Mouse (Mus musculus): ENCODE results near the gene Bend5. TPM values are rescaled to one million over a fixed set of nuclear protein-coding genes. Genes with fewer than 3 reads are reported as not detected.

Gene Bend5
- total and polyA plus RNA-seq, 3 experiments, result 15.6 to 21.8 (median 19.3) TPM

DNA sequence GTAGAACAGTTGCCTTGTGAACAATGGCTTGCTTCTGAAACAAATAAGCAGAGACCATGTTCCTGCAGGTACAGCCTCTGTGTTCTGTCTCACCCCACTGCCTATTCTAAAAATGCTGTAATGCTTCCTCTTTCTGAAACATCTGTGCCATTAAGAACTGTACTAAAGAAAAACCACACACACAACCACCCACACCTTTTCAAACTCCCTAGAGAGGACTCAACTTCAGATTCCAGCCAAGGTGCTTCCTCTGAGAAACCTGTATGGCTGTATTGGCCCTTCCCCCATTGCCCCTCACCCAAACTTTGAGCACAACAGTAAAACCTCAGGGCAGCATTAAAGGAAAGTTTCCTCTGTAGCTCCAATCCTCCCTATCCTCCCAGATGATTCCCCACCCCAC is 15.0 kb upstream of the Bend5 start:
- H3K27me3 ChIP-seq (replicated peaks), result peaks cover 12% of the 10 kb centered on the region
- H3K4me1 ChIP-seq (ENCODE audit: control insufficient read depth in 1 of 2, insufficient read depth in 2 of 2), result peaks cover 15 to 46% of the 10 kb centered on the region in 2 experiments
- in situ Hi-C loops (cut with MboI; ENCODE audit: low pct_ligation_motif_present, low pct_unique_long_range_greater_than_20kb, low sequenced_read_pairs) (no loop called here), dilution Hi-C loops (cut with MboI; ENCODE audit: extremely low pct_ligation_motif_present, extremely low pct_unique_long_range_greater_than_20kb, low sequenced_read_pairs) (no loop called here)
- H3K9me3 ChIP-seq (replicated peaks; ENCODE audit: low read length), result no peaks in the 10 kb centered on the region
- DNase-seq (ENCODE audit: extremely low read depth), result peak; percentile 89
- peak overlapping the region; percentile 71 for H3K4me2 ChIP-seq (ENCODE audit: insufficient read depth, low read depth, poor library complexity, severe bottlenecking)
- TF ChIP-seq KAT2A (IDR thresholded peaks at IDR 0.05; ENCODE audit: insufficient replicate concordance, low read length) (no peak), RAD21 (IDR thresholded peaks at IDR 0.05; ENCODE audit: low read depth, low read length) (peak; percentile 15), PAX5 (IDR thresholded peaks at IDR 0.05; ENCODE audit: low read length) (no peak), E2F4 (IDR thresholded peaks at IDR 0.05; ENCODE audit: insufficient replicate concordance, low read depth, low read length) (no peak), CTCF (conservative IDR thresholded peaks at IDR 0.05 in 1 of 2, IDR thresholded peaks at IDR 0.05 in 1 of 2; ENCODE audit: low read depth in 2 of 2, low read length in 2 of 2) (no peak), UBTF (IDR thresholded peaks at IDR 0.05; ENCODE audit: low read depth, low read length) (no peak), SIN3A (IDR thresholded peaks at IDR 0.05; ENCODE audit: low read length) (no peak), CHD2 (IDR thresholded peaks at IDR 0.05; ENCODE audit: low read length) (peak; percentile 98), RCOR1 (conservative IDR thresholded peaks at IDR 0.05; ENCODE audit: low read depth, low read length) (peak; percentile 93), ETS1 (conservative IDR thresholded peaks at IDR 0.05; ENCODE audit: low read depth, low read length) (peak; percentile 85), TBP (conservative IDR thresholded peaks at IDR 0.05; ENCODE audit: low read depth, low read length) (peak; percentile 72; the same call in 1 of the 2 replicates), CHD1 (IDR thresholded peaks at IDR 0.05; ENCODE audit: low read depth, low read length) (no peak), ELF1 (IDR thresholded peaks at IDR 0.05; ENCODE audit: low read depth, low read length) (no peak), MAFK (IDR thresholded peaks at IDR 0.05; ENCODE audit: insufficient replicate concordance, low read length) (peak; percentile 90), MYC (IDR thresholded peaks at IDR 0.05; ENCODE audit: low read depth, low read length) (peak; percentile 72), MEF2A (IDR thresholded peaks at IDR 0.05; ENCODE audit: borderline replicate concordance, low read depth, low read length) (peak; percentile 94), TCF12 (IDR thresholded peaks at IDR 0.05; ENCODE audit: low read depth, low read length) (peak; percentile 98), HCFC1 (IDR thresholded peaks at IDR 0.05; ENCODE audit: low read depth, low read length) (no peak), POLR2AphosphoS2 (IDR thresholded peaks at IDR 0.05; ENCODE audit: low read depth, low read length) (no peak), MAZ (IDR thresholded peaks at IDR 0.05; ENCODE audit: low read depth, low read length) (0 out of 2 replicates have a peak, but pooled peaks have one; percentile 61), POLR2A (IDR thresholded peaks at IDR 0.05; ENCODE audit: low read depth, low read length) (no peak; the same call in 1 of the 2 replicates), EP300 (IDR thresholded peaks at IDR 0.05; ENCODE audit: low read length) (peak; percentile 98), IRF4 (IDR thresholded peaks at IDR 0.05; ENCODE audit: low read depth, low read length) (peak; percentile 94), USF1 (IDR thresholded peaks at IDR 0.05; ENCODE audit: low read depth, low read length) (no peak), BHLHE40 (IDR thresholded peaks at IDR 0.05; ENCODE audit: low read depth, low read length) (peak; percentile 84), GABPA (IDR thresholded peaks at IDR 0.05; ENCODE audit: insufficient replicate concordance, low read depth, low read length) (no peak), MXI1 (IDR thresholded peaks at IDR 0.05; ENCODE audit: low read depth, low read length) (no peak), JUN (IDR thresholded peaks at IDR 0.05; ENCODE audit: insufficient read depth, low read depth, low read length) (peak; percentile 73), JUND (conservative IDR thresholded peaks at IDR 0.05; ENCODE audit: low read depth, low read length) (peak; percentile 80)
- H3K9ac ChIP-seq (ENCODE audit: insufficient read depth, low read depth), result no peak overlapping the region
- H3K27ac ChIP-seq (ENCODE audit: insufficient read depth, low read depth), result peak overlapping the region; percentile 71; the same call in 1 of the 2 replicates
- no peak overlapping the region for H3K4me3 ChIP-seq (replicated peaks in 1 of 3; ENCODE audit: low read depth in 2 of 3, low read length in 2 of 3, poor library complexity in 1 of 3)
- H3K36me3 ChIP-seq (replicated peaks in 1 of 2; ENCODE audit: control insufficient read depth in 1 of 2, insufficient read depth in 1 of 2, low read length in 1 of 2), result no peaks in the 10 kb centered on the region
- no peaks in the 10 kb centered on the region for H3K79me2 ChIP-seq (replicated peaks; ENCODE audit: control insufficient read depth, extremely low read depth, insufficient read depth, poor library complexity, severe bottlenecking)

Data from CH12.LX (cell line).